Mouse (Mus musculus) induced T-regulatory cell, adult 2 months (primary cell): Measurements from ENCODE around the gene Hexa.

Experiments
- DNase-seq: peaks from one replicate; pipeline ENCODE4 v3.0.0-alpha.2; 2012; ENCODE audit warnings: low read depth

The Hexa gene

DNA sequence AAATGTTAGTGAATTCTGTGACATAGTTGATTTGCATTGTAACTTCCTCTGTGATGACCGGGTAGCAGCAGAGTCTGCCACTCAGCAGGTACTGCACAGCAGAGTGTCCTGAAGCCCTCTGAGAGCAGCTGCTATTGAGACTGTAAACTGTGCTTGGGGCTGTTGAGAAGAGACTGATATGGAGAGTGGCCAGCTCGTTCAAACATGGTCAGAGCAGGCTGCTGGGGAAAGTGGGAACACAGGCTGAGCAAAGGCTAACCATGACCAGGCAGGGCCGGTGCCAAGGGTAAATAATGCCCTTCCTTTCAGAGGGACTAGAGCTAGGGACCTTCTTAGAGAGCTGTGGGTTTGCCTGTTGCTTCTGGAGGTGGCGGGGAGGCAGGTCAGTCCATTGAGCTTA lies 14.4 kb downstream of the Hexa start:
- no peak for DNase-seq

- DNase-seq, result peak; percentile 83
Observed at GRCm38 (mm10) chr9:59565600-59565999, 26.3 kb downstream of the Hexa start.

DNA sequence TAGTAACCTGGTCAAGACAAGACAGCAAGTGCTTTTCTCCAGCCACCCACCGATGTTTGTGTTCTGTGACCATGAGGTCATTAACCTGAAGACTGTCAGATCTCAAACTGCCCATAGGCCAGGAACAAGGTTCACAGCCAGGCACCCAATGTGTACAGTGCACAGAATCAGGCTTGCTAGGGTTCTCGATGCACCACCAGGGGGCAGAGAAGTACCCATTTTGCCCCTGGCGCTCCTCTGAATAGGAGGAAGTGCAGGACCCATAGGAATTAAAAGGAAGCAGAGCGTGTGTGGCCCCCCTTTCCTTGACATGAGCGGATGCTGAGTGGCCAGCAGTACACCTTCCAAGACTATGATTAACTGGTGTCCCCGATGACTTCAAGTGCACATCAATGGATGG lies 27.8 kb downstream of the Hexa start:
- peak; percentile 72 for DNase-seq

- DNase-seq, result no peak
Observed at GRCm38 (mm10) chr9:59571852-59572251, 32.5 kb downstream of the Hexa start.

DNA sequence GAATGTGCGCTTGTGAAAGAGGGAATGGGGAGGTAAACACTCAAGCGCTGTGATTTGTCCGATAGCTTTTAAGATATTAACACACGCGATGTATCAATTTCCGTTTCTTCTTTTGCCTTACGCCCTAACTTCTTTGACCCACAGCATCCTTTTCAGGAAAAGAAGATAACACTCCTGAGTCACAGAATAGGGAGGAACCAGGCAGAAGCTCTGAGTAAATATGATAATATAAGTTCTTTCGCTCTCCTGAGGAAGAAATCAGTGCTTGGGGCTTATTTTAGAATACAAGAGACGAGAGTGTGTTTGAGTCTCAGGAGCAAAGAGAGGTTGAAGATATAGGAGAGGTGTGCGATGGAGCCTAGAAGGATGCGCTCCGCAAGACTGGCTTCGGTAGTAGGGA lies 38.1 kb downstream of the Hexa start:
- no peak for DNase-seq

DNA sequence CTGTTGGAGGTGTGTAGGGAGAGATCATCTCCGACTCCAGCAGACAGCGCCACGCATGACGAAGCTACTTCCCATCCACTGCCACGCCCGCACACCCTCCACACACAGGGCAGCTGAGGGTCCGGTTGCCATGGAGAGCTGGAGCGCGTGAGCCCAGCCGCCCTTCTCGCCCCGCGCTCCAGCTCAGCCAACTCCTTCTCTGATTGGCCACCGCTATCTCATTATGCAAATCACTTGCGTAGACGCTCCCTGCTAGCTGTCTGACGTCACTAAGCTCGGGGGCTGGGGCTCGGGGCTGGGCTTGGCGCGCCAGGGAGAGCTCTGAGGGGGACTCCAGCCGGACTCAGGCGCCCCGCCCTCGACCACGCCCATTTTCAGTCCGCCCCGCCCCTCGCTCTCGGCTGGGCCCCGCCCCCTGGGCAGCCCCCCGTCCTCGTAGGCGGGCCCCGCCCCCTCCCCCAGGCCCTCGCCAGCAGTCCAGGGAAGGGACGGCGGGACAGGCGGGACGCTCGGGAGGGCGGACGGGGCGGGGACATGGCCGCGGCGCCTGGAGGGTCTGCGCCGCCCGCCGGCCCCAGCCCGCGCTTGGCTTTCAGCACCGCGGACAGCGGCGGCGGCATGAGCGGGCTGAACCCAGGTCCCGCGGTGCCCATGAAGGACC lies 38.6 kb downstream of the Hexa start, which contains the start of gene Celf6:
Celf6 (plus strand) TSS at position 74 of the 661 bp plus-strand sequence.
- DNase-seq, result peak; percentile 81

DNA sequence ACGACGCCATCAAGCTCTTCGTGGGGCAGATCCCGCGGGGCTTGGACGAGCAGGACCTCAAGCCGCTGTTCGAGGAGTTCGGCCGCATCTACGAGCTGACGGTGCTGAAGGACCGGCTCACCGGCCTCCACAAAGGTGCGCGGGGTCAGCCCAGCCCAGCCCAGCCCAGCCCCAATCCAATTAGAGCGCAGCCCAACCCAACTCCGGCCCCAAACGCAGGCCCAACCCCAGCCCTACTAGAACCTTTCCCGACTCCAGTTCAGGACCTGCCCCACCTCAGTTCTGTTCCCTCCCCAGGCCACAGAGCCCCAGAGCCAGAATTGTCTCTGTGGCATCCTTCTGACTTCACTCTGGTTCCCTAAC lies 39.1 kb downstream of the Hexa start:
- no peak for DNase-seq

DNA sequence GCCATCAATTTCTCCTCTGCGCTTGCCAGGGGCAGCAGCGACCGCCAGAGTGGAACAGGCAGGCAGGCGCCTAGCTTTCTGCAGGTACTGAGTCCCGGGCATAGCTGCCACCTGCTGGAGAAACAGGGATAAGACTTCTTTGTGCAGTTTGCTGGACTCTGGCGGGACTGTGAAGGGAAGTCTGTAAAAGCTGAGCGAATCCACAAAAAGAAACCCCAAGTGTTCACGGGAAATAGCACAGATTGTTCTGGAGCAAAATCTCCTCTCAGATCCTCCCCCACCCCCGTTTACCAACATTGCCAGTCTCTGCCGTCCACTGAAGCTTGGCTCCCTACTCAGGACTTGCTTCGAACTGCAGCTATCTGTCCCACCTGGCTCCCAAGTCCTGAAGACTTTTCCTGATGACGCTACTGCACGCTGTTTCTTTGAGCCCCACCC lies 45.5 kb downstream of the Hexa start:
- peak; percentile 72 for DNase-seq

DNA sequence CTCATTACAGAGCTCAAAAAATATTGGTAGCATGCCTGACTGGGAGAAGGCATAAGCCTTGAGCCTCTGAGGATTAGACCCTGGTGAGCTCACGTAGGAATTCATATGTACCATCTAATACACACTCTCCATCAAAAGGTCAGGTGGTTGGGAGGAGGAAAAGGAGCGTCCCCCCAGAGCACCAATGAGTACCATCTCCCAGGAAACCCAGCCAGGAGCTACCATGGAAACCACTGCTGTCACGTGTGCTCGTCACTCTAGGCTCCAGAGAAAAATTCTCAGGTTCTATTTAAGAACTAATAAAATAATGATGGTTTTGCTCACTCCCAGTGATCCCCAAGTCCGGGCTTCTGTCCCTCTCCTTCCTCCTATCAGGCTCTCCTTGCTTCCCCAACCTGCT lies 48.9 kb downstream of the Hexa start:
- DNase-seq, result no peak

- DNase-seq, result peak; percentile 31
Observed at GRCm38 (mm10) chr9:59588710-59589671, 49.7 kb downstream of the Hexa start.

- DNase-seq, result no peak
Observed at GRCm38 (mm10) chr9:59589703-59590439, 50.5 kb downstream of the Hexa start.

DNA sequence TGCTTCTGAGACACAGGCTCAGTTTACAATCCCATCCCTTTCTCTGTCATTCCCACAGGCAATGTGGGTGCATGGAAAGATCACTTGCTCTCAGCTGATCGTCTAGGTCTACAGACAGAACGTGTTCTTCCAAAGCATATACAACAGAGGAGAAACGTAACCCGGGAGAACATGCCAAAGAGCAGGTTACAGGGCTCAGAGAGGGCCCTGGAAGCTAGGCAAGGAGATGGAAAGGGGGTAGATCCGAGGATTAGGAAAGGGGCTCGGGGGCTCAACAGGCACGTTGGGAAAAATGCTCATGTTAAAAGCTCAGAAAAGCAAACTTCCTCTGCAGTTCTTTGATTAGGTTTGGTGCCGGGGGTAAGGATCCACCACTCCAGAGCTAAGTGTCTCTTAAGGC lies 62.3 kb downstream of the Hexa start:
- no peak for DNase-seq

DNA sequence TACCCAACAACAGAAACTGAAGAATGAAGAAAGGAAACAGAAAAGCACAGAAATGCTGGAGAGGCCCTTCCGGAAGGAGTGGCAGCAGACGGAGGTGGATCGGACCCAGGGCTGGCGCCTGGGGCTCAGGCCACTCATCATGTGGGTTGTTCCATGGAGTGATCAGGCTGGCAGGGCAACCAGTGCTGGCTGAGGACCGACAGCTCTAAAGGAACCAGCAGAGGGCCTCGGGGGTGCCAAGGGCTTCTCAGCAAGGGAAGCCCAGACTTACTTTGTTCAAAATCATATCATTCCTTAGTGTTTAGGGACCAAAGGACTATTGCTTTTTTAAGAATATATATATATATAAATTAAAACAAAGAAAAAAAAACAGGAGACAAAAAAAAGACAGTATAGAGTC lies 66.6 kb downstream of the Hexa start:
- DNase-seq, result no peak

- no peak for DNase-seq
Observed at GRCm38 (mm10) chr9:59610950-59611349, 71.6 kb downstream of the Hexa start.
